Mouse (Mus musculus): Measurements from ENCODE around the gene Rxra.

DNA sequence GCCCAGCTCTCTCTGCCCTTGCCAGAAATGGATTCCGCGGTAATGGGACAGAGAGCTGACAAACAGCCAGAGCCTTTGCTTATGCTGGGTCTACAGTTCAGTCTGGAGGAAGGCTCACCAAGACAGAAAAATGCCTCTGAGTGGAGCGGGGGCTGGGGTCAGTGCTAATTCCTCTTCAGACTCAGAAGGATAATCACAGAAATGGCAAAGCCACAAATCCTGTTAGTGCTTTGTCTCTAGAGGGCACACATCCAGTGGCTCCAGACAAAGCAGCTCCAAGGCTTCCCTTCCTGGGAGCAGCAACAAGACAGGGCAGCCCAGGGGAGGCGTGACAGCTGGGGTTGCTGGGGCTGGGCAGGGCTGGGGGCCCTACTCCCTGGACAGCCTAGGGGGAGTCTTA is 9.5 kb upstream of the Rxra start:
- TF ChIP-seq CTCF (IDR thresholded peaks at IDR 0.05; ENCODE audit: extremely low read depth, insufficient read depth, insufficient read length, insufficient replicate concordance) (no peak), POLR2A (IDR thresholded peaks at IDR 0.05; ENCODE audit: low read depth, low read length) (no peak)

All from spleen, adult 2 months (tissue).